Comparison of ENCODE assay signal across 10 mouse cellular contexts in the genomic region with DNA sequence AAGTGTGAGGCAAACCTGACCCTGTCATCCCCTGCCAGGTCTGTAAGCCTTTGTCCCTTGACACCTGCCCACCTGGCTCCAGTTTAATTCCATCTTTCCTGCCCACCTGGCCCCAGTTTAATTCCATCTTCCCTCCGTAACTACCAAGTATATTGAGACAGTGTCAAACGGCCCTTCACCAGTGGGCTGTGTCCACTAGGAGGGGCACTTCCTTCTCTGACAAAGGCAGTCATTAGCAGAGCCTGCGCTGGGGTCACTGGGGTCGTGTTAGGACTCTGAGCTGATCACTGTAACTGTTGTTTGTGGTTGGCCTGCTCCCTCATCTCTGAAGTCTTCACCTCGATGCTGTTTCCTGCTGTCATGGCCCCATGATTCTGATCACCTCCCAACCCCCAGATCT. TPM values are rescaled to one million over a fixed set of nuclear protein-coding genes. Genes with fewer than 3 reads are reported as not detected.
DNase-seq lines count a peak whose midpoint lies in the region; ATAC-seq and TF ChIP-seq lines count a peak whose summit lies in the region.
"Had no signal": no experiment of that assay in that cellular context is flagged by ENCODE, and none has a peak within 500 bp of the region (broad histone marks: within the 10 kb centered on the region; RNA-seq: fewer than 3 reads in every experiment).

No protein-coding gene starts in this region.

- TF ChIP-seq EP300 in MEL (IDR thresholded peaks at IDR 0.05; ENCODE audit: low read depth in 1 of 2, low read length in 2 of 2), result no peak

- no peaks in the 10 kb centered on the region for H3K79me2 ChIP-seq in MEL (ENCODE audit: control insufficient read depth, insufficient read depth, low read length, poor library complexity)

- WGBS in kidney, adult 2 months, result 40% methylated on average over 5 of the region's 5 CpGs
- 33% methylated on average over 5 of the region's 5 CpGs for WGBS in kidney, embryonic 14.5 days

- H3K27ac ChIP-seq in kidney, adult 2 months (ENCODE audit: insufficient read depth, low read depth, low read length), result no peak overlapping the region
- no peak overlapping the region for H3K27ac ChIP-seq in kidney, embryonic 14.5 days (ENCODE audit: low read depth, low read length)
- H3K27ac ChIP-seq in MEL (ENCODE audit: control insufficient read depth, low read depth, low read length), result no peak overlapping the region
- H3K27ac ChIP-seq: embryonic facial prominence, embryonic 13.5 days; heart, embryonic 13.5 days had no signal

- TF ChIP-seq POLR2A in kidney, adult 2 months (IDR thresholded peaks at IDR 0.05; ENCODE audit: low read depth, low read length), result no peak
- no peak for TF ChIP-seq POLR2A in MEL (IDR thresholded peaks at IDR 0.05; ENCODE audit: control insufficient read depth in 1 of 2, insufficient read depth in 1 of 2, low read depth in 1 of 2, low read length in 2 of 2, poor library complexity in 1 of 2)

- H3K27me3 ChIP-seq in kidney, adult 2 months (replicated peaks; ENCODE audit: control insufficient read depth, insufficient read depth, low read length), result no peaks in the 10 kb centered on the region
- H3K27me3 ChIP-seq in kidney, embryonic 14.5 days (ENCODE audit: control insufficient read depth, insufficient read depth, low read length), result no peaks in the 10 kb centered on the region
- H3K27me3 ChIP-seq in E14TG2a.4 (ENCODE audit: insufficient read depth, low read length), result no peaks in the 10 kb centered on the region
- no peaks in the 10 kb centered on the region for H3K27me3 ChIP-seq in MEL (ENCODE audit: control insufficient read depth in 1 of 2, insufficient read depth in 2 of 2, low read length in 2 of 2)
- H3K27me3 ChIP-seq: embryonic facial prominence, embryonic 13.5 days had no signal

- no peaks in the 10 kb centered on the region for H3K9me3 ChIP-seq in kidney, embryonic 14.5 days (ENCODE audit: control insufficient read depth, low read length)
- no peaks in the 10 kb centered on the region for H3K9me3 ChIP-seq in E14TG2a.4 (ENCODE audit: low read length)
- H3K9me3 ChIP-seq in MEL (replicated peaks; ENCODE audit: insufficient read depth, low read length), result no peaks in the 10 kb centered on the region
- H3K9me3 ChIP-seq: embryonic facial prominence, embryonic 13.5 days; heart, embryonic 13.5 days had no signal

- TF ChIP-seq CTCF in kidney, adult 2 months (conservative IDR thresholded peaks at IDR 0.05; ENCODE audit: insufficient read depth, insufficient read length, low read depth, low read length), result peak; percentile 55
- peak; percentile 21; the same call in 1 of the 2 replicates for TF ChIP-seq CTCF in E14TG2a.4 (conservative IDR thresholded peaks at IDR 0.05; ENCODE audit: low read length)
- TF ChIP-seq CTCF in MEL (IDR thresholded peaks at IDR 0.05 in 2 of 3, conservative IDR thresholded peaks at IDR 0.05 in 1 of 3; ENCODE audit: control insufficient read depth in 1 of 3, insufficient read depth in 1 of 3, low read depth in 2 of 3, low read length in 3 of 3, poor library complexity in 1 of 3, severe bottlenecking in 1 of 3), result peak; percentile 24 to 45 (median 37)

- H3K9ac ChIP-seq in kidney, embryonic 14.5 days (ENCODE audit: low read depth, low read length), result no peak overlapping the region
- no peak overlapping the region for H3K9ac ChIP-seq in MEL (ENCODE audit: control insufficient read depth, low read depth, low read length, poor library complexity, severe bottlenecking)
- H3K9ac ChIP-seq: embryonic facial prominence, embryonic 13.5 days; heart, embryonic 13.5 days had no signal

- H3K36me3 ChIP-seq in kidney, adult 2 months (ENCODE audit: control insufficient read depth, insufficient read depth, low read length), result no peaks in the 10 kb centered on the region
- no peaks in the 10 kb centered on the region for H3K36me3 ChIP-seq in kidney, embryonic 14.5 days (ENCODE audit: control insufficient read depth, insufficient read depth, low read length)
- H3K36me3 ChIP-seq in E14TG2a.4 (ENCODE audit: insufficient read depth, low read length) (no peaks in the 10 kb centered on the region), MEL (ENCODE audit: control insufficient read depth in 1 of 2, insufficient read depth in 2 of 2, low read length in 2 of 2) (no peaks in the 10 kb centered on the region)
- H3K36me3 ChIP-seq: embryonic facial prominence, embryonic 13.5 days; heart, embryonic 13.5 days had no signal

- no peak for ATAC-seq in kidney, embryonic 14.5 days (ENCODE audit: low FRiP score, low TSS enrichment)

- peaks cover 4% of the 10 kb centered on the region; the same call in 1 of the 2 replicates for H3K4me1 ChIP-seq in kidney, adult 2 months (ENCODE audit: control insufficient read depth, insufficient read depth, low read length)
- no peaks in the 10 kb centered on the region for H3K4me1 ChIP-seq in kidney, embryonic 14.5 days (ENCODE audit: control insufficient read depth, insufficient read depth, low read length)
- H3K4me1 ChIP-seq in E14TG2a.4 (replicated peaks; ENCODE audit: low read depth, low read length) (peaks cover 24% of the 10 kb centered on the region), MEL (ENCODE audit: control insufficient read depth in 1 of 2, insufficient read depth in 2 of 2, low read length in 2 of 2) (no peaks in the 10 kb centered on the region)
- H3K4me1 ChIP-seq: embryonic facial prominence, embryonic 13.5 days; heart, embryonic 13.5 days had no signal

- DNase-seq in kidney, adult 2 months, result peak; percentile 28
- DNase-seq in MEL (ENCODE audit: low read depth, low spot score), result peak; percentile 18
- DNase-seq in kidney, postnatal 25 days, result peak; percentile 49 to 65
- no peak for DNase-seq in frontal cortex, postnatal 10 days (ENCODE audit: low spot score in 2 of 2)
- no peak for DNase-seq in thymus, postnatal 36 days

- no peak; the same call in none of the 2 replicates for TF ChIP-seq RAD21 in MEL (IDR thresholded peaks at IDR 0.05; ENCODE audit: low read depth, low read length)

- no peak overlapping the region for H3K4me3 ChIP-seq in kidney, adult 2 months (ENCODE audit: insufficient read depth, low read depth, low read length)
- no peak overlapping the region for H3K4me3 ChIP-seq in kidney, embryonic 14.5 days (ENCODE audit: low read length)
- H3K4me3 ChIP-seq in E14TG2a.4 (replicated peaks; ENCODE audit: low read length) (no peak overlapping the region), MEL (ENCODE audit: control insufficient read depth in 1 of 2, insufficient read depth in 1 of 2, low read depth in 2 of 2, low read length in 2 of 2) (no peak overlapping the region)
- H3K4me3 ChIP-seq: embryonic facial prominence, embryonic 13.5 days; heart, embryonic 13.5 days; myocyte had no signal

- no peak overlapping the region for H3K4me2 ChIP-seq in kidney, embryonic 14.5 days (replicated peaks; ENCODE audit: low read depth, low read length)
- H3K4me2 ChIP-seq: embryonic facial prominence, embryonic 13.5 days; heart, embryonic 13.5 days had no signal

TF ChIP-seq in MEL, 35 proteins besides CTCF, POLR2A, EP300 and RAD21:
- peak; percentile 36 for TF ChIP-seq SMC3 (IDR thresholded peaks at IDR 0.05; ENCODE audit: low read depth, low read length)
- no peak for TF ChIP-seq MYB (IDR thresholded peaks at IDR 0.05; ENCODE audit: low read depth, low read length)

RNA-seq across cellular contexts. Expression of a gene that starts 23.3 kb away (rescaled TPM):
- 36.7 and 52.0 TPM in 2 replicates for polyA plus RNA-seq in kidney, adult 2 months (2012; rRNA removed)
- 7.0 and 7.6 TPM in 2 replicates for polyA plus RNA-seq in kidney, embryonic 14.5 days (2014; fragmentation: Nextera tagmentation; extraction: Ambion mirVana)
- total RNA-seq in MEL (2012; rRNA removed), result 4.3 and 5.4 TPM in 2 replicates
- 10 to 100 TPM in 1 of 2 experiments, not detected in 1; 12.0 TPM for polyA plus RNA-seq in MEL (2012; ENCODE audit: insufficient read depth in 1 of 2, insufficient read length in 2 of 2, low read depth in 1 of 2, low replicate concordance in 2 of 2, missing spikeins in 1 of 2)

RNA-seq across cellular contexts. Expression of a gene that starts 26.0 kb away (rescaled TPM):
- polyA plus RNA-seq in kidney, adult 2 months (2012; rRNA removed), result 2.9 and 7.2 TPM in 2 replicates
- 0.80 and 1.0 TPM in 2 replicates for polyA plus RNA-seq in kidney, embryonic 14.5 days (2014; fragmentation: Nextera tagmentation; extraction: Ambion mirVana)
- total RNA-seq in MEL (2012; rRNA removed), result 0.92 and 1.3 TPM in 2 replicates
- polyA plus RNA-seq in MEL (2012; ENCODE audit: insufficient read depth in 1 of 2, insufficient read length in 2 of 2, low read depth in 1 of 2, low replicate concordance in 2 of 2, missing spikeins in 1 of 2), result 1 to 10 TPM in 1 of 2 experiments, not detected in 1; 9.7 TPM

RNA-seq across cellular contexts. Expression of a gene that starts 48.2 kb away (rescaled TPM):
- polyA plus RNA-seq in kidney, adult 2 months (2012; rRNA removed), result 153 and 156 TPM in 2 replicates
- polyA plus RNA-seq in kidney, embryonic 14.5 days (2014; fragmentation: Nextera tagmentation; extraction: Ambion mirVana), result 112 and 132 TPM in 2 replicates
- total RNA-seq in MEL (2012; rRNA removed), result 177 and 182 TPM in 2 replicates
- 100 to 1,000 TPM in 1 of 2 experiments, not detected in 1; 109 TPM for polyA plus RNA-seq in MEL (2012; ENCODE audit: insufficient read depth in 1 of 2, insufficient read length in 2 of 2, low read depth in 1 of 2, low replicate concordance in 2 of 2, missing spikeins in 1 of 2)

RNA-seq across cellular contexts. Expression of a gene that starts 53.8 kb away (rescaled TPM):
- polyA plus RNA-seq in kidney, adult 2 months (2012; rRNA removed), result 6.5 and 7.2 TPM in 2 replicates
- polyA plus RNA-seq in kidney, embryonic 14.5 days (2014; fragmentation: Nextera tagmentation; extraction: Ambion mirVana), result 5.7 and 8.4 TPM in 2 replicates
- 6.9 and 7.5 TPM in 2 replicates for total RNA-seq in MEL (2012; rRNA removed)
- polyA plus RNA-seq in MEL (2012; ENCODE audit: insufficient read depth in 1 of 2, insufficient read length in 2 of 2, low read depth in 1 of 2, low replicate concordance in 2 of 2, missing spikeins in 1 of 2), result 1 to 10 TPM in 1 of 2 experiments, not detected in 1; 6.2 TPM

Comparison
In these comparisons a context has a peak if more than half of its experiments do, and no peak if none do; other contexts are left out.
1. DNase-seq: peak in kidney, adult 2 months (single experiment), MEL (single experiment) and kidney, postnatal 25 days (2 of 2); none in frontal cortex, postnatal 10 days (0 of 2) and thymus, postnatal 36 days (0 of 2).
2. Peak in every context shown above with its lines, with median percentiles within 50 percentile points of each other: CTCF ChIP-seq.